Mouse (Mus musculus) thymus, adult 2 months (tissue): ENCODE measurements around the gene Syce1l.

Experiments
- CTCF ChIP-seq: fragments of 200-500 bp; IDR thresholded peaks from 2 replicates; pipeline ENCODE4 v1.5.1; 2012; ENCODE audit warnings: mild to moderate bottlenecking, control low read depth, low read length, moderate library complexity, borderline replicate concordance; ENCODE audit not compliant: control insufficient read depth, poor library complexity, insufficient read depth; ENCODE audit errors: extremely low read depth
- POLR2A ChIP-seq: fragments of 200-500 bp; IDR thresholded peaks from 2 replicates; pipeline ENCODE4 v1.6.1; 2012; ENCODE audit warnings: mild to moderate bottlenecking, low read length, control low read depth, moderate library complexity; ENCODE audit not compliant: control insufficient read depth, poor library complexity, insufficient read depth; ENCODE audit errors: extremely low read depth

- no peak for TF ChIP-seq CTCF
- no peak for TF ChIP-seq POLR2A
Measured at GRCm38 (mm10) chr8:113664544-113664943, 21.5 kb downstream of the Syce1l start.
